Mouse (Mus musculus) myocyte (in vitro differentiated cells): ENCODE measurements around the gene Dvl1.

Source experiments
- E2F4 ChIP-seq: IDR thresholded peaks from one replicate; pipeline ENCODE4 v1.6.1; 2011; ENCODE audit warnings: mild to moderate bottlenecking, control low read depth, moderate library complexity; ENCODE audit not compliant: insufficient read depth
- MAX ChIP-seq: IDR thresholded peaks from one replicate; pipeline ENCODE4 v1.6.1; 2011; ENCODE audit warnings: low read depth, mild to moderate bottlenecking, control low read depth
- TCF12 ChIP-seq: IDR thresholded peaks from one replicate; pipeline ENCODE4 v1.6.1; 2011; ENCODE audit warnings: mild to moderate bottlenecking, control low read depth; ENCODE audit not compliant: poor library complexity, insufficient read depth, severe bottlenecking
- USF1 ChIP-seq: IDR thresholded peaks from one replicate; pipeline ENCODE4 v1.6.1; 2011; ENCODE audit warnings: low read depth, mild to moderate bottlenecking, control low read depth, moderate library complexity

DNA sequence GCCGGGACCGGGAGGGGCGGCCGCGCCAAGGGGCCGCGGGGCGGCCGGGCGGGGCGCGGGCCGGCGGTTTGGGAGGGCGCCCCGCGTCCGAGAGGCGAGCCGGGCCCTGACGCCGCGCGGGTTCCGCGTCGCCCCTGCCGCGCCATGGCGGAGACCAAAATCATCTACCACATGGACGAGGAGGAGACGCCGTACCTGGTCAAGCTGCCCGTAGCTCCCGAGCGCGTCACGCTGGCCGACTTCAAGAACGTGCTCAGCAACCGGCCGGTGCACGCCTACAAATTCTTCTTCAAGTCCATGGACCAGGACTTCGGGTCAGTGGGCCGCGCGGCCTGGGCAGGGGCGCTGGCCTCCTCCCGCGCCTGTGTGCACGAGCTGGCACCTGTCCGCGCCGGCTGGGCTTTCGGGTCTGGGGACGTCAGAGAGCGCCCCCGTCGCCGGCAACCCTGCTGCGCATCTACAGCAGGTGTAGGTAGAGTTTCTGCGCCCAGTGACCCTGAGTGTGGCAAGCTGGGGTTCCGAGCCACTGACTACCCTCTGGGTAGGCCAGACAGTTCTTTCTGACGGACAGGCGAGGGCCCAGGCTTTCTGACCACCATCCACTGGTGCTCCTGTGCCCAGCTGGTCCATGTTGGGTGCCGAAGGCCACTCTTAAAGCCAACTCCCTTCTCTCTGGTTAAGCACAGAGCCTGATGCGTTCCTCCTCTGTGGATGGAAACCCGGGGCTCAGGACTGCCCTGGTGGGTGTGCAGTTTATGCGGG lies 570 bp downstream of the Dvl1 start:
- no peak for TF ChIP-seq USF1
- TF ChIP-seq MAX, result no peak
- no peak for TF ChIP-seq E2F4
- TF ChIP-seq TCF12, result no peak
